Mouse (Mus musculus) MEL (cell line): ENCODE measurements around the gene Gm3880.
"Not testable (repeated sequence)": the region's sequence is repeated elsewhere in the genome, so short reads cannot be mapped to it uniquely, and the experiment has no call there.

Experiments
- CHD2 ChIP-seq: IDR thresholded peaks from 2 replicates; pipeline ENCODE4 v1.6.1; 2011; ENCODE audit warnings: low read length, improper control_type of control experiment
- CTCF ChIP-seq, 3 experiments: IDR thresholded peaks in 2 of 3; conservative IDR thresholded peaks in 1 of 3; 2 replicates each; pipeline ENCODE4 v1.5.1; 2011 to 2012; ENCODE audit warnings: low read length in 3 of 3, low read depth in 2 of 3, mild to moderate bottlenecking in 2 of 3, improper control_type of control experiment in 1 of 3, inconsistent platforms in 1 of 3, mixed read lengths in 1 of 3, moderate library complexity in 1 of 3; ENCODE audit not compliant: control insufficient read depth in 1 of 3, insufficient read depth in 1 of 3, poor library complexity in 1 of 3, severe bottlenecking in 1 of 3
- GATA1 ChIP-seq: IDR thresholded peaks from 2 replicates; pipeline ENCODE4 v1.6.1; 2011; ENCODE audit warnings: low read depth, low read length, improper control_type of control experiment
- HCFC1 ChIP-seq: IDR thresholded peaks from 2 replicates; pipeline ENCODE4 v1.6.1; 2012; ENCODE audit warnings: low read depth, mild to moderate bottlenecking, inconsistent platforms, low read length, improper control_type of control experiment, moderate library complexity
- MAX ChIP-seq: IDR thresholded peaks from 2 replicates; pipeline ENCODE4 v1.6.1; 2011; ENCODE audit warnings: low read length, improper control_type of control experiment
- POLR2A ChIP-seq, 2 experiments: IDR thresholded peaks; 2 replicates each; pipeline ENCODE4 v1.6.1; 2011 to 2012; ENCODE audit warnings: low read length in 2 of 2, mild to moderate bottlenecking in 2 of 2, control low read depth in 1 of 2, improper control_type of control experiment in 1 of 2, low read depth in 1 of 2, moderate library complexity in 1 of 2; ENCODE audit not compliant: control insufficient read depth in 1 of 2, insufficient read depth in 1 of 2, poor library complexity in 1 of 2
- TCF12 ChIP-seq: IDR thresholded peaks from 2 replicates; pipeline ENCODE4 v1.6.1; 2014; ENCODE audit warnings: low read depth, mild to moderate bottlenecking, inconsistent platforms, low read length, improper control_type of control experiment, moderate library complexity
- USF2 ChIP-seq, 2 experiments: IDR thresholded peaks; 2 replicates each; pipeline ENCODE4 v1.6.1; 2011 to 2012; ENCODE audit warnings: improper control_type of control experiment in 2 of 2, low read length in 2 of 2, borderline replicate concordance in 1 of 2, inconsistent platforms in 1 of 2, low read depth in 1 of 2, mild to moderate bottlenecking in 1 of 2; ENCODE audit not compliant: insufficient read depth in 1 of 2
- ZC3H11A ChIP-seq: IDR thresholded peaks from 2 replicates; pipeline ENCODE4 v1.6.1; 2012; ENCODE audit warnings: low read depth, mild to moderate bottlenecking, inconsistent platforms, low read length, improper control_type of control experiment
- ZNF384 ChIP-seq: IDR thresholded peaks from 2 replicates; pipeline ENCODE4 v1.6.1; 2012; ENCODE audit warnings: low read depth, mild to moderate bottlenecking, inconsistent platforms, low read length, improper control_type of control experiment

DNA sequence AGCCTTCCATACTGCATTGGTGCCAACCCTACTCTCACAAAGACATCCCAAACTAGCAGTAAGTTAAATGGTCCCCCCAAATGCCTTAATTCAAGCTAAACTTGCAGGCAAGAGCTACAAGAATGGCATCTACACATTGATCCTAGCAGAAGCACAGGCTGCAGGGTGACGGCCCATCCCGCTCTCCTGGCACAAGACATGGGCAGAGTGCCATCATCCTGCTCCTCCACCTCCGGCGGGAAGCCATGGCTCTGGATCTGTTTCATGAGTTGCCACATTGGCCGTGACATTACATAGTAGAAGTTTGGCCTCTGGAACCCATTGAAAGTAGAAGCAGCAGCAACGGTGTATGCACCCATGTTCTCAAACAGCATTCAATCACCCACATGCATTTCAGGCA is 37.5 kb upstream of the Gm3880 start:
- TF ChIP-seq CHD2; ZNF384; GATA1; USF2 (IDR thresholded peaks at IDR 0.05; ENCODE audit: borderline replicate concordance in 1 of 2, insufficient read depth in 1 of 2, low read depth in 1 of 2, low read length in 2 of 2); ZC3H11A; HCFC1; MAX; CTCF (IDR thresholded peaks at IDR 0.05 in 2 of 3, conservative IDR thresholded peaks at IDR 0.05 in 1 of 3; ENCODE audit: control insufficient read depth in 1 of 3, insufficient read depth in 1 of 3, low read depth in 2 of 3, low read length in 3 of 3, poor library complexity in 1 of 3, severe bottlenecking in 1 of 3); POLR2A (IDR thresholded peaks at IDR 0.05; ENCODE audit: control insufficient read depth in 1 of 2, insufficient read depth in 1 of 2, low read depth in 1 of 2, low read length in 2 of 2, poor library complexity in 1 of 2); TCF12: not testable (repeated sequence)
